Mouse (Mus musculus): ENCODE measurements around the gene Ifna4.

Ifna4 gene

GRCm38 (mm10) chr4:88867366-88867925, 25.8 kb downstream of the Ifna4 start:
- peak; percentile 76 for DNase-seq (ENCODE audit: low spot score)

GRCm38 (mm10) chr4:88867926-88868911, 26.6 kb downstream of the Ifna4 start:
- no peak for DNase-seq (ENCODE audit: low spot score)

GRCm38 (mm10) chr4:88872691-88873090, 31.0 kb downstream of the Ifna4 start:
- peak; percentile 34 for DNase-seq (ENCODE audit: low spot score)

- DNase-seq (ENCODE audit: low spot score) = no peak
These were observed 33.9 kb downstream of the Ifna4 start for GRCm38 (mm10) chr4:88875435-88876095.

- DNase-seq (ENCODE audit: low spot score) = no peak
These were observed 34.9 kb downstream of the Ifna4 start for GRCm38 (mm10) chr4:88876520-88876919.

GRCm38 (mm10) chr4:88878246-88878645, 36.6 kb downstream of the Ifna4 start:
- DNase-seq (ENCODE audit: low spot score) = no peak

- DNase-seq (ENCODE audit: low spot score) = no peak
These were observed 37.1 kb downstream of the Ifna4 start for GRCm38 (mm10) chr4:88878772-88879171.

GRCm38 (mm10) chr4:88880101-88880500, 38.4 kb downstream of the Ifna4 start, which contains the start of gene Ifne:
TSS of gene Ifne (minus strand) at chr4:88880201.
- DNase-seq (ENCODE audit: low spot score) = no peak

GRCm38 (mm10) chr4:88888236-88888635, 46.6 kb downstream of the Ifna4 start:
- DNase-seq (ENCODE audit: low spot score) = no peak
